Mouse (Mus musculus): Measurements from ENCODE around the gene Dedd.
"Not testable (repeated sequence)": the region's sequence is repeated elsewhere in the genome, so short reads cannot be mapped to it uniquely, and the experiment has no call there.

Dedd gene

DNA sequence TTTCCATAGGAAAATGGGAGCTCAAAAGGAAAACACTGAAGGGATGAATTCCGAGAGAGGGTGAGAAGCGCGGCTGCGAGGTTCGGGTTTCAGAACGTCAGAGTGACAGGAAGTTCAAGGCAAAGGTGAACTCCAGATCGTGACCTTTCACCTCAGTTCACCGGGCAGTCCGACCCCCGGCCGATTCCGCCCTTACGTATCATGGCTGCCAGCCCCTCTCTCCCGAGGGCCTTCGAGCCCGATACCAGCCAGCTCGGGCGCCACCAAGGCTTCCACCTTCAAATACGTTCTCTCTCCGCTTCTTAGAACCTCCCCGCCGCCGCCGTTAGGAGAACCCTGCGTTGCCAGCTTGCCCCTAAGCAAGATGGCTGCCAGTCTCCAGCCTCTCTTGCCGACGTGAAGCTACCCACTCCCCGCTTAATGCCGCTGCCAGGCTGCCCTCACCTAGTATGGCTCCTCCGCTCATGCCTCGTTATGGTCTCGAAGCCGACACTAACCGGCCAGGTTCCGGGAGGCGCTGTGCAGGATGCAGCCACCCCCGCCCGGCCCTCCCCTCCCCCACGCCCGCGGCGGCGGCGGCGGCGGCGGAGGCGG is at the start of gene Dedd:
Dedd (plus strand) TSS at position 307 of the 594 bp plus-strand sequence.
- DNase-seq (ENCODE audit: low spot score in 2 of 2), result peak; percentile 92 to 93

DNA sequence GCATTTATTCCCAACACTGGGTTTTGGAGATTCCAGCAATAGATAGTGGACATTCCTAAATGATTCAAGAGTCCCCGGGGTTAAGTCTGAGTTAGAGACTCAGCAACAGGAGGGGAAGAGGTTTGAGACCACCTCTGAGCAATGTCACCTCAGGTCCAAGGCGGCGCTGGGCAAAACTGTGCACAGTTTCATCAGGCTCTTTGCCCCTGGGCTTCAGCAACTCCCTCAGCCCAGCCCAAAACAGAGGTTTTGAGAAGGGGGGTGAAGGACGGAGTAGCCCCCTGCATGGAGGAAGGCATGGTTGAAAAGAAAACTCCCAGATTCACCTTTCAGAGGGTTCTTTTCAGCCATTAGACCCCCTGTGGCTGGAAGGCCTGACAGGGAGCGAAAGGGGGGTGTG is 49.2 kb upstream of the Dedd start:
- DNase-seq (ENCODE audit: low spot score in 2 of 2), result peak in 1 of 2 experiments; percentile 5

DNA sequence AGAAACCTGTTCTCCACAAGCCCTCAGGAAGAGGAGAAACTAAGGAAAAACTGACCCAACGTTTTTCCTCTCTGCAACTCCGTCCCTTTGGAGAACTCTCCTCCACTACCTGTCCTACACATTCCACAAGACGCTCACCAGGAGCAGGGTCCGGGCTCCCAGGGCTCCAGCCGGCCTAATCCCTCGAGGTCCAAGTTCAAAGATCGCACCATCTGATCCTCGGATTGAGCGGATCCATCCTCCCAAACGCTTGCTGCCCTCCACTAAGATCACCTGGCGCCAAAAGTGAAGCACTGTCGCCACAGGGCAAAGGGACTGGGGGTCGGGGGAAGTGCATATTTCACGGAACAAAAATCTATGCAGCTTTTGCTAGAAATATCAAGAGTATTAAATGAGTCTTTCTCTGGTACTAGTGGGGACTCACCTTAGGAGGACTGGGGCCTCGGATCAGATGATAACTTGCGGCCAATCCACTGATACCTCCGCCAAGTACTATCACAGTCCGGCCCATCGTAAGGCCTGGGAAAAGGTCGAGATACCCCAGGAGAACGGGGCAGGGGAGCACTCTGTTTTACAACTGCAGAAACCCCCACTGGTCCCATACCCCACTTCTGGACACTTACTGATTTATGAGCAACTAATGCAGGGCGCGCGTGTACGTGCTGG is 48.6 kb upstream of the Dedd start:
- DNase-seq (ENCODE audit: low spot score in 2 of 2), result peak in 1 of 2 experiments; percentile 11

DNA sequence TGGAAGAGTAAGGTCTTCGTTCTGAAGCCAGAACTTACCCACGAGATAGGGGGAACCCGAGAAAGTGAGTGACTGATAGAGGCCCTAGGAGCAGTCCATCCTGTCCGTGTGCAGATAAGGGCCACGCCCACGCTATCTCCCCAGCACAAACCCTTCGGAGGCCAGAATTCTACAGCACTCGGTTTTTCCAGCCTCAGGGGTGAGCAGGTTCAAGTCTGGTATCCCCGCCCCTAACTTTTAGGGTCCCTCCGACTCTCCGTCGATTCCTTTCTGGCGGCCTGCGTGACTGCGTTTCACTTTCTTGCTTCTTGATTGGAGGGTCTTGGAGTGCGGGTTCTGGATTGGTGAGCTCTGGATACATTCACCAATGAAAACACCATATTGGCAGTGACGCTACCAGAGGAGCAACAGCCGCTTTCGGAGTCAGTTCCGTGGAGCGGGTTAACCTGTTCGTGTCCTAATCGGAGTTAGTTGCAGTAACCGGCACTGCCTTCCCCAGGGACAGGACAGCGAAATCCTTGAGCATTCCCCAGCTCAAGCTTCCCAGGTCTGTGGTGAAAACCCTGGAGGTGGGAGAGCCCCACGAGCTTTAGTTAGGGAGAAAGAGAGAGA is 47.9 kb upstream of the Dedd start, which contains the start of gene Ppox:
Ppox (minus strand) TSS at position 271 of the 612 bp plus-strand sequence.
- peak; percentile 90 to 93 for DNase-seq (ENCODE audit: low spot score in 2 of 2)

DNA sequence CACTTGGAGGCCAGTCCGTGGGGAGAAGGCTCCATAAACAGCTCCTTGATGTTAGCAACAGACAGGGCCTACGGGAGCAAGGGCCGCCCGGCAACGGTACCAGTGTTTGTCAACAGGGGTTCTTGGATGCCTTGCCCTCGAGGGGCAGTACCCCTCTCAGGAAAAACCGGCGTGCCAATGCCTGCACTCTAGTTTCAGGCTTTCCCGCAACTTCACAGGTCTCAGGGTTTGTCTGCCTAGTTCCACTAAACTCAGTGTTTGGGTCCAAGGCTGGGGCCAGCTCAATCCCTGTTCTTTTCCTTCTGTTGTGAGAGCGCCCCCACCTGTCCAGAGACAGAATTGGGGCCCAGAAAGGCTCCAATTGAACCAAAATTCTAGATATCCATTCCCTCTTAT is 47.4 kb upstream of the Dedd start:
- DNase-seq (ENCODE audit: low spot score in 2 of 2), result peak; percentile 57 to 71

DNA sequence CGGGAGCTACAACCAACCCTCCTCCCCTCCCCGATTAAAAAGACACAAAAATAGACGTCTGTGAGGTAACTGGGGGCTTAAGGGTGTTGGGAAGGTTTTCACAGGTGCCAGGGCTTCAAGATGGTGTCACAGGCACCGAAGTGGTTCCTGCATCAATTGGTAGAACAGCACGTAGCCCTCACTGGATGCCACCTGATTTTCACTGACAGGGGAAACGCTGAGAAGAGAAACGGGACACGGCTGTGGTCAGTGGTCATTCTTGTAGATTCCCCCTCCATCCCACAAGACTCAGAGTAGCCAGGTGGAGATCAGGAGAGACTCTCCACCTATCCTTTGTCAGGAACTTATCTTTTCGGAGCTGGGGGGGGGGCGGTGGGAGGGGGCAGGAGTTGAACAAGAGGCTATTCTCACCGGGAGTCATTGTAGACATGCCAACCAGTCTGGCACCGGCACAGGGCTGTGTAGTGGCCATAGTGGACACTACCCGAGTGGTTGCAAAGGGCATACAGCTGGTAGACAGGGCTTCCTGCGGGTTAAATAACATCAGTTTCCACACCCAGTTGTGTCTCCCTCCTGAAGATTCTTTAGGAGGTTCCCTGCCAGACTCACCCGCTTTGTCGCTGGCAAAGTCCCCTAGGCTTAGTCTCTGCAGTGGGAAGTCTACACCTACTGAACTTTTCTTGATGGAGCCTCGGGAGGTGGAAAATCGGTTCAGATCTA is 46.7 kb upstream of the Dedd start:
- peak; percentile 12 to 18 for DNase-seq (ENCODE audit: low spot score in 2 of 2)

DNA sequence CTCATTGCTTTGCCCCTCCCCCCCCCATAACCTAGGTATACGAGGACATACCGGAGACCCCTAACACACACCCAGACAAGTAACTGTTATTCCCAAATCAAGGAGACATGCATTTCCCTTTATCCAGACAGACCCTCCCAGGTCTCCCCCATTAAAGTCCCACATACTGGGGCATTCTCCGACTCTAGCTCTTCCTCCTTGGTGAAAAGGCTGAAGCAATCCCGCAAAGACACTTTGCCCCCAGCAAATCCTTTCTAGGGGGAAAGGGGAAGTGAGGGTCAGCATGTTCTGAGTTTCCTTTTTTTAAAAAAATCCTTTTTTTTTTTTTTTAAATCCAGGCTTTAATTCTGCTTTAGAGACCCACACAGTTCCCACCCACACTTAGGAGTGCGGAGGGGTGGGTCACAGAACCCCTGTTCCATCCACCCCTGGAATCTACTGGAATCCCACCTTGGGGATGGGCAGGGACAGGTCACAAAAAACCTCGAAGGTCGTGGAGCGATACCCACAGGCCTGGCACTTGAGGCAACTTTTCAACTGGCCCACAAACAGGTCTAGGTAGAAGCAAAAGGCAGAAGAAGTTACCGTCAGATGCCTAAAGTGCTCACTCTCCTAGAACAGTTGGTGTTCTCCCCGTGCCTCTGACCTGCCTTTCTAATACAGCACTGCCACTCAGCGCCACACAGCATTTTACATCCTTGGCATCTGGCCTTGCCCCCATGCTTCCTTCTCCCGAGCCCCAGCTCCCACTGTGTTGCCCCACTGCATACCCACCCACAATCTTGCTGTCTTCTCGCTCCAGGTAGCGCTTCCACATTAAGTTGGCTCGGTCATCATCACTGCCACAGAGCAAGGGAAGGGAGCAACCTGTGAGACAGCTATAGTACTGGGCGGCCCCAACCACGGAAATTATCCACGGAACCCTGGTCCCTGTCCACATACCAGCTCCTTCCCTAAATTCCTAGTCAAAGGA is 45.5 kb upstream of the Dedd start:
- no peak for DNase-seq (ENCODE audit: low spot score in 2 of 2)

DNA sequence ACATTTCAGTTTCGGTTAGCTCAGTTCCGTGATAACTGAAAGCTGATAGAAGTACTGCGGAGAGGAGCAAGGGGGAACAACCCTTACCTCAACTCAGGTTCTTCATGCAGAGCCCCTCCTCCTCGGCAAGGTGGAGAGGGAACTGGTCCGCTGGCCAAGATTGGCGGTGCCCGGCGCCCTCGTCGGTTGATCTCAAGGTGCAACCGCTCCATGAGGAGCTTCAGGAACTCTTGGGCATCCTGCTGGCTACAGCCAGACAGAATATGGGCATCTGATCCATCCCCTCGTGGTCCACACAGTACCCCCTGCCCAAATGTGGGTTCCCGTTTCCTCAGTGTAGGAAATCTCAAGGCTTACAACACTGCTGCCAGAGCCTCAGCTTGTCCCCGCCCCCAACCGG is 44.5 kb upstream of the Dedd start:
- DNase-seq (ENCODE audit: low spot score in 2 of 2), result no peak

DNA sequence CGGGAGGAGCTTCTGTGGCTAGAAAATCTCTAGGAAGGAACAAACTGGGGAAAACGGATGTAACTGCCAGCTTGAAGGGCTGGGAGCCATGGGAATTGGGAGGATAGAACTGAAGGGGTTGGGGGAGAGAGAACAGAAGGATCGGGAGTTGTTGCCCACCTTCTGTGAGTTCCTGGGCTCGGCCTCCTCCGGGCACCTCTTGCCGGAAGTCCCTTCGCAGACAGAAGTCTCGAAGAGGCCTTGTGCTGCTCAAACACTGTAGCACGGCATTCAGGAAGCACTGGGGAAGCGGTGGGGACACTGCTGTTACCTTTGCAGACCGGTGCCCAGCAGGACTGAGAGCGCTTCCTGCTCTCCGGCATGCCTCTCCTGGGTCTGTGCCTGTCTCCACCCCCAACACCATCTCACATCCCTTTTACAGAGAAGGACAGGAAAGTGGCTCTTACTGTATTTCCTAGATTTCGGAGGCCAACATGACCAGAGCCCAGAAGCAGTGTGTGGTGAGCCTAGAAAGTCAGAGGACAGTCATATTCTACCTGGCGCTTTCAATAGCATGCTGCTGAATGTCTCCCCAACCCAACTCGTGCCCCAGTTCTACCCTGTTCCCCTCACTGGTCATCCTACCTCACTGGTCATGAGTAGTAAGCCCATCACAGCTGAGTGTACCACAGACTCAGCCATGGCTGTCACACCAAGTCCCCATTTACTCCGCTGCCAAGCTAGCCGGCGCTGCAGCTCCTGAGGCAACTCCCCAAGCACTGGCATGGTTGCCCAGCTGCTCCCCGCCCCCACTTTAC is 43.7 kb upstream of the Dedd start:
- no peak for DNase-seq (ENCODE audit: low spot score in 2 of 2)

DNA sequence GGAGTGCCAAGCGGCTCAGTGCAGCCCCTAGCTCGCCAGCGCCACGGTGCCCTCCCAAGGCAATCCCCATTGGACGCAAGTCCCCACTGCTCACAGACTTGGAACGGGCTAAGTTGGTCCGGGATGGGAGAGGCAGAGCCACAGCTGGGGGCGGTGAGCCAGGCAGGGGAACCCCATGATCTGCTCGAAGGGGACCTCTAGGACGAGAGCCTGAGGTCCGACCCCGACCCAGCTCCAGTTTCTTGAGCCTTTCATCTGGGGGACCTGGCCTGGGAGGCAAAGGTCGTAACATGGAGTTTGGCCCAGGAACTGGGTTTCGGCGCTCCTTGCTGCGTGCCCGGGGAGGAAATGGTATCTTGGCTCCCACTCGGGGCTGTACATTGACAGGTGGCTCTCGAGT is 42.4 kb upstream of the Dedd start:
- DNase-seq (ENCODE audit: low spot score in 2 of 2), result no peak

DNA sequence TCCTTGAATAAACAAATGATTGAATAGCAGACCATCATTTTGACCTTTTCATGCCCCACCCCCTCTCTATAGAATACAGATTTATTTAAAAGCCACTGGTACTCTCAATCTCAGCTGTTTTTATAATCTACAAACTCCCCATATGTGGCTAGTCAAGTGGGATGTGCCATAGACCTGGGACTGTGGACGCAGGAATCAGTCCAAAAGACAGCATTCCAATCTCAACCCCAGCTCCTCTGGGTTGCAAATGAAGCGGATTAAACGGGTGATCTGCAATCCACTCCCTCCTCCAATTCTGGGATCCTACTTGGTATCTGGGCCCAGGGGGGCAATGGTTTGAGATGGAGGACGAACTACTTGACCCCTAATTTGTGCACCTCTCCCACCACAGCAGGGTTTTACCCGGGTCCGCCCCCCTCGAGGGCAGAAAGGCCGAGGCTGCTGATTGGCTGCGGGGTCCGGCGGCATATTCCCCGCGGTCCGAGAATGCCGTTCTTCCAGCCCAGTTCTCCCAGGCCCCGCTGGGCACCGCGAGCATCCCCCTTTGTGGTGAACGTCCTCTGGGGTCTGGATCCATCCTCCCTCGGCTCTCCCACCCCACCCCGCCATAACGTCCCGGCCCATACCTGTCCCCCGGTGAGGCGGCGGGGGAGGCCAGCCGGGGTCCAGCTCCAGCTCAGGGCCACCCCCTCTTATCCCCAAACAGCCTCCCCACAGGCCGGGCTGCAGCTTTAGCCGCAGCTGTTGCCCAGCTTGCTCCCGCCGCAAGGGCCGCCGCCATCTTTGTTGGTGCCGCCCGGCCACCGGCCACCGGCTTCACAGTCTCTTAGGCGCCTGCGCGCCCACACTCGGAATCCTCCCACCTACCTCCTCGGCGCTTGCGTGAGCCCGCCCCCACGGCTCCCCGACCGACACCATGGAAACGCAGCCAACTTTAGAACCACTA is 41.5 kb upstream of the Dedd start, which contains the start of gene Usp21:
Usp21 (minus strand) TSS at position 856 of the 946 bp plus-strand sequence.
- DNase-seq (ENCODE audit: low spot score in 2 of 2), result peak; percentile 94

DNA sequence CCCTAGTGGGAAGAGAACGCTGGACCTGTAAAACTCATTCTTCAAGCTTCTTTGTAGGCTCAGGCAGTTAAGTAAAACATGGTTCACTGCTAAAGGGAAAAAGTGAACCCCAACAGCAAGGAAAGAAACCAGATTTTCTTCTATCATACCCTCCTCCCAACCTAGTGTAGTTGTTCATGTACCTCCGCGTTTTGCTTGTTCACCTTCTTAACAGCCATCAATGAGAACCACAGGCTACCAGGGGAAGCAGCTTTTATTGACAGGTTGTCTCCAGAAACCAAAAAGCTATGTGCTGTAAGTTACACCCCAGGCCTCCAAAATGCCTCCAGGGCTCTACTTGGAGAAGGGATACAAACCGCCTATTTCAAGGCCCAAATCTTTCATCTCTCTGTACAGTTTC is 40.6 kb upstream of the Dedd start:
- no peak for DNase-seq (ENCODE audit: low spot score in 2 of 2)

DNA sequence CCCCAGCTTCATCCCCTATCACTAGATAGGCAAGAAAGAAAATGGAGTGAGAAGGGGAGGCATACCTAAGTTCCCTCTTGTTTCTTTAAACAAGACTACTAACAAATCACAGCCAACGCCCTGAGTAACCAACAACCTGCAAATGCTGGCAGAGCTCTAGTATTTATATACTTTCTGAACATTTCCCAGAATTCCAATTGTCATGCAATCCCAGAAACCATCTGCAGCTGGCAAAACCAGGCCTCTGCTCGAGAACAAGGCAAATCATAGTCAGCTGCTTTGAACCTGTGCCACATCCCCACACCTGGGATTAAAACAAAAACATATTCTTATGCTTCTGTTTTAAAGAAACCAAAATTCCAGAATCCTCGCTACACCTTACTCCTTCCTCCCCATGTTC is 35.6 kb upstream of the Dedd start:
- no peak for DNase-seq (ENCODE audit: low spot score in 2 of 2)

DNA sequence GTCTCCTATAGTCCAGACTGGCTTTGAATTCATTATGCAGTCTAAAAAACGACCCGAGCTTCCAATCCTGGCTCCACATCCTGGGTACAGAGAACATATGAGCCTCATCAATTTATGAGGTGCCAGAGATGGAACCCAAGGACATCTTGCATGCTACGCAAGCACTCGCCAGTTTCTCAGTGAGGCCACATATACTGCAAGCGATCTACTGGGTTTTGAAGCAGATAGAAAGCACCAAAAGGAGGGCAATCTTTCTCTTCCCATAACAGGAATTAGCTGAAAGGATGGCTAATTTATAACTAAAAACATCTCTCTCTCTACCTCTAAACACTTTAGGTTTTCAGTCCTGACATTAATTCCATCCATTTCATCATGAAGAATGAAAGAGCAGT is 35.0 kb upstream of the Dedd start:
- DNase-seq (ENCODE audit: low spot score in 2 of 2), result no peak

DNA sequence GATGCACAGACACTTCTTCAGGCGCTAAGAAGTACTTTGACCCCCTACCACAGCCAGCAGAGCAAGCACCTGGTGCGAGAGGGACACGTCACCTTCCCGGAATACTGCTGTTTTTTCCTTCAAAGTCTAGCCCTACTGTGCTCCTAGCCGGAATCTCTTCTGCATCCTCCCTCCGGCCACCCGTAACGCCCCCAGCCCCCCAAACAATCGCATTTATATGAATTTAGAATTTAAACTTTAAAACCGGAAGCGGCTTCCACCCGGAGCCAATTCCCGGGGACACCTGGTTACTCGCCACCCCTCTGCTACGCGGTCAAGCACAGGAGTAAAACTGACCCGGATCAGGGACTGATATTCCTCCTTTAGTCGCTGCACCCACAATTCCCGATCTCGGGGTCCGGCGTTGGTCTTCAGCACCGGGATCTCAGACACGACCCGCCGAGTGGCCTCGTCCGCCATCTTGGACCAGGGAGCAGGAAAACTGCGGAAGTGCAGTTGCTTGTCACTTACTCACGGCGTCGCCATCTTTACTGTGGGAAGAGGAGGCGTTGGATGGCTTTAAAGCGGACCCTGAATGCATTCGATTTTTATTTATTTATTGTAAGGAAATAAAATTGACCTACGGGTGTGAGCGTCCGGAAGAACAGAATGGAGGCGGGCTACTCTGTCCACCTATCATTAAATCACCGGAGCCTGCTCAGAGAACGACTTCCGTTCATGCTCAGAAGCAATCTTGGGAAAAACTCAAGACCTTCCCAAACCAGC is 34.5 kb upstream of the Dedd start, which contains the start of gene Ufc1:
Ufc1 (minus strand) TSS at position 727 of the 765 bp plus-strand sequence.
- DNase-seq (ENCODE audit: low spot score in 2 of 2), result peak in 1 of 2 experiments; percentile 79

DNA sequence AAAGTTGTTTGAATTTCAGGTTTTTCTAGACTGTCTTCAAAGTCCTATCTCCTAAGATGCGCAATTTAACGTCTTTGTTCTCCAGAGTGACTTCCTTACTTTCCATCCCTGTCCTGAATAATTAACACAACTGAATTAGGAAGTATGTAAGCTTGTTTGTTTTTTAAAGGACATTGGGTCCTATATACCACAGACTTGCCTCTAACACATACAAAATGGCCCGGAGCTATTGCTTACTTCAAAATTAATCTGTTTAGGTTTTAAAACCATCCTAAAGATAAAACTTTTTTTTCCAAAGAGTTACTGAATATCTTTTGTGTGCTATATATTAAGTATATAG is 33.9 kb upstream of the Dedd start:
- no peak for DNase-seq (ENCODE audit: low spot score in 2 of 2)

DNA sequence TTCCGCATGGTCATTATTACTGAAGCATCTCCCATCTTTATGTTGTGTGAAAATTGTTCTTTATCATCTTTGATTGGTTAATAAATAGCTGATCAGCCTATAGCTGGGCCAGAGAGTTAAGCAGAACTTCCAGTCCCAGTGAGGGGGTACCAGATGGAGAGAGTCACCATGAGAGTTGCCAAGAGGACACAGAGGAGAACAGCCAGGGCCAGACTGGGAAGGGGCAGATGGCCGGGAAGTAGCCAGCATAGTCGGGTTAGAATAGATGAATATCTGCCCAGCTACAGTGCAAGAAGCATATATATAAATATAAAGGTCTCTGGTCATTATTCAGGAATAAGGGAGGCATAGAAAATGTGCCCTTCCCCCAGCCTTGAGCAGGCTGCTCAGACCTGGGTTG is 30.7 kb upstream of the Dedd start:
- DNase-seq (ENCODE audit: low spot score in 2 of 2), result no peak

DNA sequence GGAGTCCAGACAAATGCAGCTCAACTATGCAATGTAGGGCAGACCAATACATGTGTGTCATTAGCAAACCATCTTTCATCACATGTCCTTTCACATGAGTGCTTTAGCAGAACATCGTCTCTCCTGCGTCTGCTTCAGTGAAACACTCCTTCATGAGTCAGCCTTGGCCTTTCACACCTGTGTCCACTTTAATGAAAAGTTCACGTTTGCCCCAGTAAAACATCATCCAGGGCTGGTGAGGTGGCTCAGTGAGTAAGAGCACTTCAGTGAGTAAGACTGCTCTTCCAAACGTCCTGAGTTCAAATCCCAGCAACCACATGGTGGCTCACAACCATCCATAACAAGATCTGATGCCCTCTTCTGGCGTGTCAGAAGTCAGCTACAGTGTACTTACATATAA is 22.8 kb upstream of the Dedd start:
- not testable (repeated sequence) for DNase-seq (ENCODE audit: low spot score in 2 of 2)

DNA sequence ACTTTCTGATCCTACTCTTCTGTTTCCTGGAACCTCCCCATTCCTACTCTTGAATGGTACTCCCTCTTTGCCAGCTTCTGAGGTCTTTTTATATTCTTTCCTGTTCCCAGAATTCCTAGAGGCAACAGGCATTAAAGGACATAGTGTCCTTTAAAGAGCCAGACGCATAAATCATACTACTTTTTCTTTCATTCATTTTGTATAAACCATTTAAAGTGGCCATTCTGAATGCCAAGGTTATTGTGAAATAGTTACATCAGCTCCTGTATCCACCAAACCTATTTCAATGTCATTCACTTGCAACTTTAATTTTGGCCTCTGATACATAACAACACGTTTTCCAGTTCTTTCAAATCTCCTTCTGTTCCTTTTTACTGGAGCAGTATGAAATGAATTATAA is 19.6 kb upstream of the Dedd start:
- DNase-seq (ENCODE audit: low spot score in 2 of 2), result no peak

Measured in frontal cortex, postnatal 10 days (tissue).